Mouse (Mus musculus) bone marrow, adult 2 months (tissue): ENCODE measurements around the gene Gm10961. TPM values are rescaled to one million over a fixed set of nuclear protein-coding genes. Genes with fewer than 3 reads are reported as not detected.

Experiments used
- H3K27ac ChIP-seq: fragments of 200-500 bp; 2 replicates; pipeline ENCODE4 v1.5.1; 2012; ENCODE audit warnings: low read depth, mild to moderate bottlenecking, control low read depth, inconsistent platforms, low read length; ENCODE audit not compliant: control insufficient read depth, poor library complexity, insufficient read depth
- H3K4me1 ChIP-seq: fragments of 200-500 bp; 2 replicates; pipeline ENCODE4 v1.6.1; 2011; ENCODE audit warnings: low read length; ENCODE audit not compliant: control insufficient read depth, insufficient read depth
- H3K4me3 ChIP-seq: fragments of 200-500 bp; replicated peaks from 2 replicates; pipeline ENCODE3; 2011; ENCODE audit warnings: mild to moderate bottlenecking, low read depth, low read length, control low read depth; ENCODE audit not compliant: control insufficient read depth
- CTCF ChIP-seq: fragments of 200-500 bp; IDR thresholded peaks from 2 replicates; pipeline ENCODE4 v1.5.1; 2011; ENCODE audit warnings: low read length, control low read depth; ENCODE audit not compliant: control insufficient read depth, insufficient read depth
- POLR2A ChIP-seq: fragments of 200-500 bp; IDR thresholded peaks from 2 replicates; pipeline ENCODE4 v1.6.1; 2011; ENCODE audit warnings: low read depth, mild to moderate bottlenecking, control low read depth, low read length, borderline replicate concordance; ENCODE audit not compliant: control insufficient read depth
- WGBS: fragments of 180-500 bp; shearing (Covaris S2); methylation state at CpG from one replicate; pipeline ENCODE4 v1.1.7; 2018; 5-methylcytosine and 5-hydroxymethylcytosine counted together
- polyA plus RNA-seq: library from polyadenylated mRNA; stranded (reverse); fragments of >200 nt; gene quantifications from 2 replicates; pipeline ENCODE4 v1.2.4, GENCODE M21; 2011; ENCODE audit warnings: low replicate concordance; ENCODE audit not compliant: missing spikeins, insufficient read depth, insufficient read length

The Gm10961 gene
- polyA plus RNA-seq, 1 experiment, result not detected

DNA sequence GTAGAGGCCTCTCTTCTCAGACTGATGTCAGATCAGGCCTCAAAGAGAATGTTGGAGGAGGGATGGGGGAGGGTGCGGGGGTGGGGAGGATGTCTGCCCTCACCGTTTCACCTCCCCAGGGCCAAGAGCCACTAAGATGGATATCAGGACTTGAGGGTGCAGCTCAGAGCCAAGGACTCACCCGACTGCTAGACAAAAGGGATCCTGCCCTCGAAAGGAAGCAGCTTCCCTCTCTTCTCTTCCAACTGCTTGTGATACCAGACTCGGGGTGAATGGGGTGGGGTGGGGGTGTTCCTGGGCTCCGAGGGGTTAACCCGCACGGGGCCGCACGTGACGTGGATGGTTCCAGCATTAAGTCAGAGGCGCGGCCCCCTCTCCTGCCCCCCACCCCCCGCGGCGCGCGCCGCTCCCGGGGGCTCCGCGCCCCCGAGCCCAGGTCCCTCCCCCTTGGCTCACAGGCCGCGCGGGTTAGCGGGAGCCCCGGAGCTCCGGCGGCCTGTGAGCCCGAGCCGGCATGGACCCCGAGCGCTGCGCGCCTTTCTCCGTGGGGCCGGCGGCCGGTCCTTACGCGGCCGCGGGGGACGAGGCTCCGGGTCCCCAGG, 36.4 kb upstream of the Gm10961 start, which contains the start of gene Alx3:
Gene Alx3, plus strand, starts transcription at position 370 of the 602 bp plus-strand sequence.
- Histone ChIP-seq H3K4me1 (no peaks in the 10 kb centered on the region; the same call in 1 of the 2 replicates), H3K4me3 (no peak within 1 kb of the TSS), H3K27ac (peak within 1 kb of the TSS; percentile 15; the same call in 1 of the 2 replicates)
- 2% methylated on average over 43 of the region's 46 CpGs for WGBS
- TF ChIP-seq CTCF (no peak), POLR2A (no peak)

DNA sequence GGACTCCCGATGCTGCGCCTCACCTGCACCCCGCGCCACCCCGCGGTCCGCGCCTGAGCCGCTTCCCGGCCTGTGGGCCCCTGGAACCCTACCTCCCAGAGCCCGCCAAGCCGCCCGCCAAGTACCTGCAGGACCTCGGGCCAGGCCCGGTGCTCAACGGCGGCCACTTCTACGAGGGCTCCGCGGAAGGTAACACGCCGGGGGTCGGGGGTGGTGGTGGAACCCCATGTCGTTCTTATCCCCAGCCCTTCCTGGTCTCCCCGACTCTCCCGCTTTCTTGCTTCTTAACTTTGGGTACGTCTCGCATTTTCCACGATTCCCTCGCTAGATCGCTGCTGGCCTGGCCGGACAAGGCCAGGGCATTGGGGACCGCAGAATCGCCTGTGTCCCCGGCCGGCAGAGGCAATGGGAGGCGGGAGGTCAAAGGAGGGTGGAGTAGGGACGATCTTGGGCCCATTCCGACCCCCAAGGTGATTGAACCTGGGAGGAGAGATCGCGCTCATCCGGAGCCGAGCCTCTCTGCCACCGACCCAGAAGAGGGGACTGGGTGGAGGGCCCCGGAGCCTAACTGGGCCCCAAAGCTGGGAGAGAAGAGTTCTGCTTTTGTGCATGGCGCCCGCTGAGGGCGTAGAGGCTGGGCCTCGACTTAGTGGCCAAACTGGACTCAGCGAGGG, 35.7 kb upstream of the Gm10961 start:
- H3K4me3 ChIP-seq, result no peak overlapping the region
- peak overlapping the region; percentile 15; the same call in 1 of the 2 replicates for H3K27ac ChIP-seq
- 1% methylated on average over 50 of the region's 50 CpGs for WGBS
- no peak for TF ChIP-seq POLR2A
- no peak for TF ChIP-seq CTCF
- H3K4me1 ChIP-seq, result no peaks in the 10 kb centered on the region; the same call in 1 of the 2 replicates

DNA sequence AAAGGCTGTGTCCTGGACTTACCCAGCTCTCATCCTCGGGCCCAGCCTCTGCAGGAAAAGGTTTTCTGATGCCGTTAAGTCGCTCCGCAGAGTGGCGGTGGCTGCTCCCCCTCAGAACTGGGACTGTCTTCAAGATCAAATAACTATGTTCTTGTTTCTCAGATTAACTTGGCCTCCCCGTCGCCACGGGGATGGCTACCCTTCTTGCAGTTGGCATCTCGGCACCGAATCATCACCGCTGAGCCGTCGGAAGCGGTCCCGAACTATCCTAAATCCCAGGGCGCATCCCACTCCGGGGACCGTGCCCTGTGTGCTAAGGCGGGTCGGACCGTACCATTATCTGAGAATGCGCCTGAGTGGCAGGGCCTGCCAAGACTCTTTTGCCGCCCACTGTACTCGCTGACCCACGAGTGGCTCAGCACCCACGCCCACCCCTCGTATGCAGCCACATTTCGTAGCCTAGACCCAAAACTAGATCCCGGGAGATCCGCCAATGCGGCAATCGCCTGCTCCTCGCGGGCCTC, 35.1 kb upstream of the Gm10961 start:
- TF ChIP-seq CTCF (no peak), POLR2A (no peak)
- Histone ChIP-seq H3K27ac (no peak overlapping the region), H3K4me3 (no peak overlapping the region), H3K4me1 (no peaks in the 10 kb centered on the region; the same call in 1 of the 2 replicates)
- WGBS, result 5% methylated on average over 34 of the region's 34 CpGs

DNA sequence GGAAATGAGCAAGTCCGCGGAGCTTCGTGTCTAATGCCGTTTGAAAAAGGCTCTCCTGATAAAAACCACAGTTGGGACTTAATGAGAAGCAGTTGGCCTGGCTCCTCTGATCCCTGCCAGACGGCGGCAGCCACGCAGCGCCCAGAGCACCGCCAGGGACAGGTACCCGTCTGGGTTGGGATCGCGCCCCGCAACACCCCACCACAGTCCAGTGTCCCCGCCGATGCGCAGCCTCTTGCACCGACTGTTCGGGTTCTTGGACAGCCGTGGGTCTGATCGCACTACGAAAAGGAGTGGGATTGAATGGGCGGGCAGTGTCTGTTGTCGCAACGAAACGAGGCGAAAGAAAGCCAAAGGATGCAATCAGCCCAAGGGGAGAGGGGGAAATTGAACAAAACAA, 34.6 kb upstream of the Gm10961 start:
- TF ChIP-seq POLR2A (no peak), CTCF (no peak)
- WGBS, result 3% methylated on average over 26 of the region's 26 CpGs
- H3K27ac ChIP-seq, result no peak overlapping the region
- no peak overlapping the region for H3K4me3 ChIP-seq
- H3K4me1 ChIP-seq, result no peaks in the 10 kb centered on the region; the same call in 1 of the 2 replicates

DNA sequence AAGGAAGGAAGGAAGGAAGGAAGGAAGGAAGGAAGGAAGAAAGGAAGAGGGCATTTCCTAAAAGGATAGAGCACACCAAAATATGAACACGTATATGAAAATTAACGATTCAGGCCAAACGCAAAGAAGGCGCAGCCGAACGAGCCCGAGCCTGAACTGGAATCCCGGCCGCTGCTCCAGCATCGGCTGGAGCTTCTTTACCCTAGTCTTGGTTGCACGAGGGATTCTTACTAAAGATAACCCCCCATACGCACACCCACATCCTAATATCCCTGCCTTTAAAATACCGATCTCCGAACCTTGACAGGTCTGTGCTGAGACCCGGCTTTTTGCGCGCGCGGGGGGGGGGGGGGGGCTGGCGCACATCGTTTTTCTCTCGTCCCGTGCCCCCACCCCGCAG, 34.0 kb upstream of the Gm10961 start:
- H3K4me3 ChIP-seq, result no peak overlapping the region
- H3K27ac ChIP-seq, result no peak overlapping the region
- no peaks in the 10 kb centered on the region; the same call in 1 of the 2 replicates for H3K4me1 ChIP-seq
- 6% methylated on average over 24 of the region's 24 CpGs for WGBS
- TF ChIP-seq CTCF (no peak), POLR2A (no peak)

DNA sequence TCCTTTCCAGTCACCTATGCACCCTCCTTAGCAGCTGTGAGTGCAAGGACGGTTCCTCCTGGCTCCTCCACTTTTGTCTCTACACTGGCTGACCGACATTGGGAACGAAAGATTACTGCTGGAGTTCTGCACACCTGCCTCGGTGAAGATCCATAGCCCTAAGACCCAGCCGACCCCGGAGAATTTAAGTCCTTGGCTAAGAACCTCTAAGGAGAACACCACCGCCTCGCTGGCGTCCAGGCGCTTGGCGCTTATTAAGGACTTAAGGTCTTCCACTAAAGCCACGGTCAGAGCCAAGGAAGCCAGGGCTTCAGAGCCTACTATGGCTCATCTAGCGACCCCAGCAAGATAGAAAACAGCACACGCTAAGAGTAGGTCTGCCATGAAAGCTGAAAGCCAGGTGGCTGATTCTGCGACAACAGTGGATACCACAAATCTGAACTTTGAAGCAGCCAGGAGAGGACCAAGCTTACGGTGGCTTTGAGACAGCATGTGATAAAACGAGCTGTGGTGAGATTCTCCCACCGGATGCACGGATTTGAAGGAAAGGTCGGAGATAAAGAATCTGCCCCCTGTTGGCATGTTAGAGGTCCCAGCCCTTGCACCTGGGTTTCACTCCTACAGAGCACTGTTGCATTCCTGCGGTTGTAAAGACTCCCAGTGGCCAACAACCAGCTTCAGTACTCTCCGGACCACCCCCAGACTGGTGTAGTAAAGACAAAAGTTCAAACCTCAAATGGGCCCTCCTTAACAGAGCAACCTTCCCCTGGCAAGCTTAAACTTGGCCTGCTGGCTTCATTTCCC, 33.3 kb upstream of the Gm10961 start:
- TF ChIP-seq POLR2A (no peak), CTCF (no peak)
- Histone ChIP-seq H3K4me3 (no peak overlapping the region), H3K27ac (no peak overlapping the region), H3K4me1 (no peaks in the 10 kb centered on the region; the same call in 1 of the 2 replicates)
- 18% methylated on average over 22 of the region's 22 CpGs for WGBS

DNA sequence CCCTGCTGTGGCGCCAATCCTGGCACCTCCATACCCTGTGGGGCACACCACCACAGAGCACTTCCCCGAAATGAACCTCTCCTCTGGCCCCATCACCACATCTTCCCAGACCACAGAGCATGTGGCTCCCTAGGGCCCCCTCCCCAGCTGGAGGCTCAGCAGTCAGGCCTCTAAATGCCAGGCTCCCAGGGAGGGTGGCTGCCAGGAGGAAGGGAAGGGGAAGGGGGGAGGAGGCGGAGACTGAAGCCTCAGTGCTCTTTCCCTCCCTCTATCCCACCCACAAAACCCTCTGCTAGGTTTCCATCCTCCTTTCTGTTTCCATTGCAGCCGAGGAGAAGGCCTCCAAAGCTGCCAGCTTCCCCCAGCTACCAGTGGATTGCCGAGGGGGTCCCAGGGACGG, 31.0 kb upstream of the Gm10961 start:
- 51% methylated on average over 6 of the region's 6 CpGs for WGBS
- Histone ChIP-seq H3K4me1 (no peaks in the 10 kb centered on the region; the same call in 1 of the 2 replicates), H3K4me3 (no peak overlapping the region)

DNA sequence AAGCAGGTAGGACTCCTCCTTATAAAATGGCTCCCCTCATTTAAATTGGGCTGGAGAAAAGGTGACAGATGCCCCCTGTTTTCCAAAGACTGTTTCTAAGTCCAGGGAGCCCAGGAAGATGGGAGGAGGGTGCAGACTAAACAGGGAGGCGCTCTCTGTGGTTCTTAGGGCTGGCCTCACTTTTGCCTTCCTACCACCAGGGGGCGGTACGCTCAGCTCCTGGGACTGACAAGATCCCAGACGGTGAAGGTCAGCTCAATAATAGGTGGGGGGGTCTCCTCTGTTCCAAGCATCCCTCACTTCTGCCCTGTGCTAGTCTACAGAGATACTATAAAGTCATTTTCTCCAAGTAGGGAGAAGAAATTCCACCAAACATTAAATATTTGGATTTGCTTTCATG, 25.8 kb upstream of the Gm10961 start:
- H3K4me3 ChIP-seq, result no peak overlapping the region
- WGBS, result 5% methylated on average over 4 of the region's 4 CpGs

More for the DNA sequence above, 31.0 kb upstream of the Gm10961 start:
- H3K27ac ChIP-seq, result no peak overlapping the region
- no peak for TF ChIP-seq CTCF
- no peak for TF ChIP-seq POLR2A

More for the DNA sequence above, 25.8 kb upstream of the Gm10961 start:
- Histone ChIP-seq H3K27ac (no peak overlapping the region), H3K4me1 (no peaks in the 10 kb centered on the region)
- TF ChIP-seq POLR2A, result no peak
- peak; percentile 86 for TF ChIP-seq CTCF
